19 mouse cellular contexts compared by ENCODE assay signal in genomic region chr11:88123021-88123420, GRCm38 (mm10). TPM values are rescaled to one million over a fixed set of nuclear protein-coding genes. Genes with fewer than 3 reads are reported as not detected.
DNase-seq lines count a peak whose midpoint lies in the region; ATAC-seq and TF ChIP-seq lines count a peak whose summit lies in the region.
"Had no signal": no experiment of that assay in that cellular context is flagged by ENCODE, and none has a peak within 500 bp of the region (broad histone marks: within the 10 kb centered on the region; RNA-seq: fewer than 3 reads in every experiment).

No protein-coding gene starts in this region.

- H3K36me3 ChIP-seq in midbrain, embryonic 14.5 days (ENCODE audit: control insufficient read depth, insufficient read depth, low read length), result no peaks in the 10 kb centered on the region
- no peaks in the 10 kb centered on the region for H3K36me3 ChIP-seq in midbrain, postnatal 0 days (ENCODE audit: insufficient read depth, low read length)
- 0 out of 2 replicates have a peak, but pooled peaks cover 3% of the 10 kb centered on the region for H3K36me3 ChIP-seq in embryonic facial prominence, embryonic 12.5 days
- H3K36me3 ChIP-seq: heart, embryonic 15.5 days; liver, embryonic 13.5 days; lung, embryonic 15.5 days had no signal

- H3K9me3 ChIP-seq in midbrain, embryonic 14.5 days (ENCODE audit: control insufficient read depth, low read length), result no peaks in the 10 kb centered on the region
- no peaks in the 10 kb centered on the region for H3K9me3 ChIP-seq in midbrain, postnatal 0 days (ENCODE audit: low read length)
- H3K9me3 ChIP-seq in embryonic facial prominence, embryonic 12.5 days, result no peaks in the 10 kb centered on the region
- H3K9me3 ChIP-seq: heart, embryonic 15.5 days; liver, embryonic 13.5 days; lung, embryonic 15.5 days; midbrain, embryonic 12.5 days had no signal

- no peak for TF ChIP-seq CTCF in gastrocnemius, adult 2 months (IDR thresholded peaks at IDR 0.05)
- no peak for TF ChIP-seq CTCF in midbrain, postnatal 0 days (IDR thresholded peaks at IDR 0.05)

- peaks cover 35% of the 10 kb centered on the region for H3K4me1 ChIP-seq in midbrain, embryonic 14.5 days (ENCODE audit: control insufficient read depth, insufficient read depth, low read length)
- H3K4me1 ChIP-seq in midbrain, postnatal 0 days (ENCODE audit: insufficient read depth, low read length), result peaks cover 14% of the 10 kb centered on the region
- peaks cover 54% of the 10 kb centered on the region for H3K4me1 ChIP-seq in embryonic facial prominence, embryonic 12.5 days

- no peak overlapping the region for H3K9ac ChIP-seq in midbrain, embryonic 14.5 days (replicated peaks; ENCODE audit: low read length)
- no peak overlapping the region for H3K9ac ChIP-seq in midbrain, postnatal 0 days (replicated peaks; ENCODE audit: low read length, poor library complexity, severe bottlenecking)
- H3K9ac ChIP-seq in embryonic facial prominence, embryonic 12.5 days, result no peak overlapping the region
- H3K9ac ChIP-seq: forebrain, postnatal 0 days; liver, embryonic 13.5 days; lung, embryonic 15.5 days; midbrain, embryonic 12.5 days had no signal

- no peak for ATAC-seq in midbrain, embryonic 14.5 days (ENCODE audit: low FRiP score, low TSS enrichment)
- no peak for ATAC-seq in midbrain, postnatal 0 days (ENCODE audit: low FRiP score)
- no peak for ATAC-seq in embryonic facial prominence, embryonic 12.5 days (ENCODE audit: insufficient number of reproducible peaks, insufficient read depth, low FRiP score, low TSS enrichment)
- ATAC-seq: forebrain, postnatal 0 days had no signal

- no peak for DNase-seq in gastrocnemius, adult 2 months
- DNase-seq in gastrocnemius, postnatal 36 days, result no peak
- DNase-seq in midbrain, embryonic 14.5 days, result no peak
- DNase-seq in midbrain, postnatal 0 days (ENCODE audit: low spot score), result no peak
- no peak for DNase-seq in liver
- no peak for DNase-seq in adrenal gland, postnatal 36 days
- DNase-seq: cerebellum, postnatal 14 days; forebrain, postnatal 0 days; kidney, adult 11 months; kidney, postnatal 14 days; left cerebral cortex, postnatal 4 days; liver, embryonic 13.5 days; right cerebral cortex, postnatal 14 days; thymus, postnatal 4 days had no signal

- no peak overlapping the region for H3K4me2 ChIP-seq in midbrain, embryonic 14.5 days (ENCODE audit: low read length)
- no peak overlapping the region for H3K4me2 ChIP-seq in midbrain, postnatal 0 days (ENCODE audit: low read depth, low read length, poor library complexity, severe bottlenecking)
- H3K4me2 ChIP-seq in embryonic facial prominence, embryonic 12.5 days (replicated peaks), result no peak overlapping the region
- H3K4me2 ChIP-seq: heart, embryonic 15.5 days; liver, embryonic 13.5 days; lung, embryonic 15.5 days; midbrain, embryonic 12.5 days had no signal

- peak overlapping the region; percentile 43; the same call in 1 of the 2 replicates for H3K27ac ChIP-seq in gastrocnemius, adult 2 months
- peak overlapping the region; percentile 45; the same call in 1 of the 2 replicates for H3K27ac ChIP-seq in midbrain, embryonic 14.5 days (replicated peaks; ENCODE audit: low read depth, low read length)
- H3K27ac ChIP-seq in midbrain, postnatal 0 days (ENCODE audit: low read depth, low read length), result no peak overlapping the region
- peak overlapping the region; percentile 14; the same call in 1 of the 2 replicates for H3K27ac ChIP-seq in embryonic facial prominence, embryonic 12.5 days
- H3K27ac ChIP-seq: heart, embryonic 15.5 days; liver, embryonic 13.5 days; lung, embryonic 15.5 days; macrophage; midbrain, embryonic 12.5 days had no signal

- 85% methylated on average over 5 of the region's 5 CpGs for WGBS in midbrain, embryonic 14.5 days
- WGBS in midbrain, postnatal 0 days, result 80% methylated on average over 5 of the region's 5 CpGs
- WGBS in embryonic facial prominence, embryonic 12.5 days, result 51% methylated on average over 5 of the region's 5 CpGs

- intact Hi-C loops in gastrocnemius, adult 2 months (cut with DNase I), result no loop called here
- intact Hi-C loops in gastrocnemius, postnatal 36 days (cut with DNase I), result no loop called here

- no peaks in the 10 kb centered on the region for H3K27me3 ChIP-seq in midbrain, embryonic 14.5 days (ENCODE audit: control insufficient read depth, insufficient read depth, low read length)
- no peaks in the 10 kb centered on the region for H3K27me3 ChIP-seq in midbrain, postnatal 0 days (ENCODE audit: insufficient read depth, low read length)
- no peaks in the 10 kb centered on the region for H3K27me3 ChIP-seq in embryonic facial prominence, embryonic 12.5 days
- H3K27me3 ChIP-seq: heart, embryonic 15.5 days; lung, embryonic 15.5 days; midbrain, embryonic 12.5 days had no signal

- no peak overlapping the region for H3K4me3 ChIP-seq in gastrocnemius, adult 2 months
- H3K4me3 ChIP-seq in midbrain, embryonic 14.5 days (replicated peaks; ENCODE audit: low read depth, low read length), result no peak overlapping the region
- H3K4me3 ChIP-seq in midbrain, postnatal 0 days (ENCODE audit: low read depth, low read length), result no peak overlapping the region
- H3K4me3 ChIP-seq in embryonic facial prominence, embryonic 12.5 days, result no peak overlapping the region
- H3K4me3 ChIP-seq: heart, embryonic 15.5 days; liver, embryonic 13.5 days; lung, embryonic 15.5 days; midbrain, embryonic 12.5 days had no signal

RNA-seq across cellular contexts. Expression of gene Cuedc1, which starts 25.2 kb away (rescaled TPM):
- total RNA-seq in gastrocnemius, adult 2 months (2021), result 100 to 1,000 TPM; 101 to 127 TPM
- total RNA-seq in gastrocnemius, postnatal 36 days (2021), result 10 to 100 TPM; 80.3 to 96.9 TPM
- polyA plus RNA-seq in midbrain, embryonic 14.5 days (2014; fragmentation: Nextera tagmentation; extraction: Ambion mirVana), result 29.6 and 31.1 TPM in 2 replicates
- total RNA-seq in midbrain, postnatal 0 days (2014; rRNA removed), result 38.8 and 40.2 TPM in 2 replicates
- polyA plus RNA-seq in midbrain, postnatal 0 days (2015; fragmentation: Nextera tagmentation; extraction: Ambion mirVana), result 32.7 and 37.5 TPM in 2 replicates
- polyA plus RNA-seq in embryonic facial prominence, embryonic 12.5 days (2016; fragmentation: Nextera tagmentation; extraction: Ambion mirVana), result 36.4 and 42.0 TPM in 2 replicates
- 10 to 100 TPM; 46.9 to 53.4 TPM for total RNA-seq in adrenal gland, postnatal 36 days (2021)

RNA-seq across cellular contexts. Expression of gene Vezf1, which starts 54.9 kb away (rescaled TPM):
- 10 to 100 TPM; 76.5 to 87.2 TPM for total RNA-seq in gastrocnemius, adult 2 months (2021)
- 10 to 100 TPM; 50.0 to 71.2 TPM for total RNA-seq in gastrocnemius, postnatal 36 days (2021)
- 58.9 and 69.9 TPM in 2 replicates for polyA plus RNA-seq in midbrain, embryonic 14.5 days (2014; fragmentation: Nextera tagmentation; extraction: Ambion mirVana)
- 31.4 and 40.6 TPM in 2 replicates for total RNA-seq in midbrain, postnatal 0 days (2014; rRNA removed)
- polyA plus RNA-seq in midbrain, postnatal 0 days (2015; fragmentation: Nextera tagmentation; extraction: Ambion mirVana), result 29.7 and 30.9 TPM in 2 replicates
- polyA plus RNA-seq in embryonic facial prominence, embryonic 12.5 days (2016; fragmentation: Nextera tagmentation; extraction: Ambion mirVana), result 59.0 and 59.8 TPM in 2 replicates
- total RNA-seq in adrenal gland, postnatal 36 days (2021), result 10 to 100 TPM; 49.3 to 50.9 TPM
